Mouse (Mus musculus): Measurements from ENCODE around the gene Akap2. TPM values are rescaled to one million over a fixed set of nuclear protein-coding genes. Genes with fewer than 3 reads are reported as not detected.

The Akap2 gene
- polyA plus RNA-seq, 1 experiment = 19.3 TPM

- Histone ChIP-seq H3K36me3 (ENCODE audit: control insufficient read depth, insufficient read depth) (peaks cover 48% of the 10 kb centered on the region), H3K79me2 (ENCODE audit: control insufficient read depth, insufficient read depth) (peaks cover 65% of the 10 kb centered on the region), H3K4me2 (ENCODE audit: low read depth) (no peak overlapping the region), H3K27me3 (ENCODE audit: control insufficient read depth, insufficient read depth, insufficient read length) (no peaks in the 10 kb centered on the region), H3K4me3 (no peak overlapping the region), H3ac (ENCODE audit: control insufficient read depth, insufficient read length) (no peak overlapping the region)
- peak in 2 of 3 experiments; percentile 92 to 94 for TF ChIP-seq MYOD1 (IDR thresholded peaks at IDR 0.05; ENCODE audit: control insufficient read depth in 1 of 3, insufficient read length in 2 of 3, low read depth in 2 of 3)
- TF ChIP-seq TCF12 (IDR thresholded peaks at IDR 0.05; ENCODE audit: insufficient read depth, poor library complexity, severe bottlenecking) = no peak
- TF ChIP-seq POLR2AphosphoS2 (IDR thresholded peaks at IDR 0.05; ENCODE audit: insufficient read length, low read depth) = peak; percentile 17
- no peak for TF ChIP-seq CEBPB (IDR thresholded peaks at IDR 0.05; ENCODE audit: insufficient read depth, poor library complexity, severe bottlenecking)
- TF ChIP-seq MYOG (IDR thresholded peaks at IDR 0.05; ENCODE audit: control insufficient read depth in 1 of 3, insufficient read depth in 1 of 3, insufficient read length in 2 of 3, low read depth in 2 of 3) = peak in 2 of 3 experiments; percentile 83 to 84
- no peak for TF ChIP-seq MAX (IDR thresholded peaks at IDR 0.05; ENCODE audit: low read depth)
- TF ChIP-seq SRF (IDR thresholded peaks at IDR 0.05; ENCODE audit: control insufficient read depth, insufficient read length, low read depth) = no peak
- no peak for TF ChIP-seq USF1 (IDR thresholded peaks at IDR 0.05; ENCODE audit: low read depth)
- TF ChIP-seq TCF3 (IDR thresholded peaks at IDR 0.05; ENCODE audit: insufficient read length, low read depth) = peak; percentile 93
- TF ChIP-seq E2F4 (IDR thresholded peaks at IDR 0.05; ENCODE audit: insufficient read depth) = no peak
- TF ChIP-seq POLR2A (IDR thresholded peaks at IDR 0.05; ENCODE audit: insufficient read length, low read depth) = no peak
Measured at GRCm38 (mm10) chr4:57855281-57855941, 138.0 kb downstream of the Akap2 start.

- no peaks in the 10 kb centered on the region for H3K27me3 ChIP-seq (ENCODE audit: control insufficient read depth, insufficient read depth, insufficient read length)
- no peak for TF ChIP-seq E2F4 (IDR thresholded peaks at IDR 0.05; ENCODE audit: insufficient read depth)
- no peak for TF ChIP-seq USF1 (IDR thresholded peaks at IDR 0.05; ENCODE audit: low read depth)
- TF ChIP-seq SRF (IDR thresholded peaks at IDR 0.05; ENCODE audit: control insufficient read depth, insufficient read length, low read depth) = no peak
- TF ChIP-seq MYOG (IDR thresholded peaks at IDR 0.05; ENCODE audit: control insufficient read depth in 1 of 3, insufficient read depth in 1 of 3, insufficient read length in 2 of 3, low read depth in 2 of 3) = no peak
- no peak for TF ChIP-seq POLR2A (IDR thresholded peaks at IDR 0.05; ENCODE audit: insufficient read length, low read depth)
- TF ChIP-seq POLR2AphosphoS2 (IDR thresholded peaks at IDR 0.05; ENCODE audit: insufficient read length, low read depth) = no peak
- no peak for TF ChIP-seq REST (IDR thresholded peaks at IDR 0.05; ENCODE audit: insufficient read depth, insufficient read length)
- TF ChIP-seq MYOD1 (IDR thresholded peaks at IDR 0.05; ENCODE audit: control insufficient read depth in 1 of 3, insufficient read length in 2 of 3, low read depth in 2 of 3) = no peak
- TF ChIP-seq TCF12 (IDR thresholded peaks at IDR 0.05; ENCODE audit: insufficient read depth, poor library complexity, severe bottlenecking) = no peak
- no peak for TF ChIP-seq MAX (IDR thresholded peaks at IDR 0.05; ENCODE audit: low read depth)
- no peak for TF ChIP-seq TCF3 (IDR thresholded peaks at IDR 0.05; ENCODE audit: insufficient read length, low read depth)
- no peak for TF ChIP-seq CEBPB (IDR thresholded peaks at IDR 0.05; ENCODE audit: insufficient read depth, poor library complexity, severe bottlenecking)
- H3K4me3 ChIP-seq = no peak overlapping the region
- peaks cover 65% of the 10 kb centered on the region for H3K79me2 ChIP-seq (ENCODE audit: control insufficient read depth, insufficient read depth)
- H3ac ChIP-seq (ENCODE audit: control insufficient read depth, insufficient read length) = no peak overlapping the region
- peaks cover 41% of the 10 kb centered on the region for H3K36me3 ChIP-seq (ENCODE audit: control insufficient read depth, insufficient read depth)
- no peak overlapping the region for H3K4me2 ChIP-seq (ENCODE audit: low read depth)
Measured at GRCm38 (mm10) chr4:57856673-57857072, 139.2 kb downstream of the Akap2 start.

GRCm38 (mm10) chr4:57860204-57860611, 142.8 kb downstream of the Akap2 start:
- Histone ChIP-seq H3K4me3 (no peak overlapping the region), H3K36me3 (ENCODE audit: control insufficient read depth, insufficient read depth) (peaks cover 35% of the 10 kb centered on the region), H3K27me3 (ENCODE audit: control insufficient read depth, insufficient read depth, insufficient read length) (no peaks in the 10 kb centered on the region), H3K4me2 (ENCODE audit: low read depth) (no peak overlapping the region), H3ac (ENCODE audit: control insufficient read depth, insufficient read length) (no peak overlapping the region), H3K79me2 (ENCODE audit: control insufficient read depth, insufficient read depth) (peaks cover 90% of the 10 kb centered on the region)
- TF ChIP-seq MAX (IDR thresholded peaks at IDR 0.05; ENCODE audit: low read depth) (no peak), USF1 (IDR thresholded peaks at IDR 0.05; ENCODE audit: low read depth) (no peak)

GRCm38 (mm10) chr4:57861166-57861565, 143.7 kb downstream of the Akap2 start:
- H3K4me3 ChIP-seq = no peak overlapping the region
- TF ChIP-seq MAX (IDR thresholded peaks at IDR 0.05; ENCODE audit: low read depth) (no peak), MYOD1 (IDR thresholded peaks at IDR 0.05; ENCODE audit: control insufficient read depth in 1 of 3, insufficient read length in 2 of 3, low read depth in 2 of 3) (peak in 1 of 3 experiments; percentile 10), CEBPB (IDR thresholded peaks at IDR 0.05; ENCODE audit: insufficient read depth, poor library complexity, severe bottlenecking) (no peak)
- peaks cover 26% of the 10 kb centered on the region for H3K36me3 ChIP-seq (ENCODE audit: control insufficient read depth, insufficient read depth)
- H3K27me3 ChIP-seq (ENCODE audit: control insufficient read depth, insufficient read depth, insufficient read length) = no peaks in the 10 kb centered on the region
- peaks cover 95% of the 10 kb centered on the region for H3K79me2 ChIP-seq (ENCODE audit: control insufficient read depth, insufficient read depth)
- H3K4me2 ChIP-seq (ENCODE audit: low read depth) = peak overlapping the region; percentile 53
- H3ac ChIP-seq (ENCODE audit: control insufficient read depth, insufficient read length) = no peak overlapping the region

- TF ChIP-seq MYOG (IDR thresholded peaks at IDR 0.05; ENCODE audit: control insufficient read depth in 1 of 3, insufficient read depth in 1 of 3, insufficient read length in 2 of 3, low read depth in 2 of 3) (no peak), POLR2AphosphoS2 (IDR thresholded peaks at IDR 0.05; ENCODE audit: insufficient read length, low read depth) (no peak), CEBPB (IDR thresholded peaks at IDR 0.05; ENCODE audit: insufficient read depth, poor library complexity, severe bottlenecking) (no peak), SRF (IDR thresholded peaks at IDR 0.05; ENCODE audit: control insufficient read depth, insufficient read length, low read depth) (no peak), TCF12 (IDR thresholded peaks at IDR 0.05; ENCODE audit: insufficient read depth, poor library complexity, severe bottlenecking) (no peak), USF1 (IDR thresholded peaks at IDR 0.05; ENCODE audit: low read depth) (no peak)
- H3K36me3 ChIP-seq (ENCODE audit: control insufficient read depth, insufficient read depth) = peaks cover 19% of the 10 kb centered on the region
- H3K4me2 ChIP-seq (ENCODE audit: low read depth) = peak overlapping the region; percentile 53
- peaks cover 95% of the 10 kb centered on the region for H3K79me2 ChIP-seq (ENCODE audit: control insufficient read depth, insufficient read depth)
- H3K4me3 ChIP-seq = no peak overlapping the region
- no peaks in the 10 kb centered on the region for H3K27me3 ChIP-seq (ENCODE audit: control insufficient read depth, insufficient read depth, insufficient read length)
- no peak overlapping the region for H3ac ChIP-seq (ENCODE audit: control insufficient read depth, insufficient read length)
Measured at GRCm38 (mm10) chr4:57861856-57862255, 144.4 kb downstream of the Akap2 start.
